Mouse (Mus musculus) heart, postnatal 0 days (tissue): ENCODE measurements at regions not wholly inside any gene's neighbourhood (a gene's known extent, or its start where the extent isn't known, plus 50 kb on each side); places are given as distances from the start of the nearest gene placed in this dataset.

Experiments used
- ATAC-seq: fragments of 200-750 bp; cut with Nextera tagmentation; 2 replicates; pipeline ENCODE4 v1.8.0; 2017; ENCODE audit warnings: low read depth, moderate number of reproducible peaks, moderate library complexity; ENCODE audit not compliant: insufficient read depth
- DNase-seq: peaks from one replicate; pipeline ENCODE4 v3.0.0-alpha.2; 2016; ENCODE audit warnings: low spot score
- H3K27ac ChIP-seq: fragments of 300-500 bp; sonication (generic); 2 replicates; pipeline ENCODE4 v1.5.1; 2014; ENCODE audit warnings: low read depth, mild to moderate bottlenecking
- H3K27me3 ChIP-seq: fragments of 300-500 bp; sonication (generic); 2 replicates; pipeline ENCODE4 v1.6.1; 2014; ENCODE audit warnings: low read length, mixed read lengths; ENCODE audit not compliant: control insufficient read depth, insufficient read depth
- H3K36me3 ChIP-seq: fragments of 300-500 bp; sonication (generic); replicated peaks from 2 replicates; pipeline ENCODE4 v1.6.1; 2014; ENCODE audit warnings: low read length, mixed read lengths; ENCODE audit not compliant: control insufficient read depth, insufficient read depth
- H3K4me1 ChIP-seq: fragments of 300-500 bp; sonication (generic); 2 replicates; pipeline ENCODE4 v1.6.1; 2014; ENCODE audit warnings: antibody characterized with exemption; ENCODE audit not compliant: control insufficient read depth, insufficient read depth
- H3K4me2 ChIP-seq: fragments of 300-500 bp; sonication (generic); 2 replicates; pipeline ENCODE4 v1.6.1; 2014; ENCODE audit warnings: low read depth, mild to moderate bottlenecking, low read length, moderate library complexity
- H3K4me3 ChIP-seq: fragments of 300-500 bp; sonication (generic); 2 replicates; pipeline ENCODE4 v1.5.1; 2014; ENCODE audit warnings: low read depth, low read length
- H3K9ac ChIP-seq: fragments of 300-500 bp; sonication (generic); replicated peaks from 2 replicates; pipeline ENCODE4 v1.6.1; 2014; ENCODE audit warnings: low read depth, low read length, mixed read lengths
- H3K9me3 ChIP-seq: fragments of 300-500 bp; sonication (generic); replicated peaks from 2 replicates; pipeline ENCODE4 v1.6.1; 2016; ENCODE audit warnings: low read length; ENCODE audit not compliant: control insufficient read depth
- CTCF ChIP-seq: IDR thresholded peaks from 2 replicates; pipeline ENCODE4 v1.5.1; 2016; ENCODE audit warnings: antibody characterized with exemption, control low read depth, low read depth
- EP300 ChIP-seq: IDR thresholded peaks from 2 replicates; pipeline ENCODE4 v1.6.1; 2016; ENCODE audit warnings: antibody characterized with exemption, low read depth
- WGBS: fragments of 180-500 bp; shearing (Covaris S2); extraction: QIAGEN DNeasy Blood & Tissue Kit; methylation state at CpG from one replicate; pipeline ENCODE4 v1.1.7; 2014; 5-methylcytosine and 5-hydroxymethylcytosine counted together

DNA sequence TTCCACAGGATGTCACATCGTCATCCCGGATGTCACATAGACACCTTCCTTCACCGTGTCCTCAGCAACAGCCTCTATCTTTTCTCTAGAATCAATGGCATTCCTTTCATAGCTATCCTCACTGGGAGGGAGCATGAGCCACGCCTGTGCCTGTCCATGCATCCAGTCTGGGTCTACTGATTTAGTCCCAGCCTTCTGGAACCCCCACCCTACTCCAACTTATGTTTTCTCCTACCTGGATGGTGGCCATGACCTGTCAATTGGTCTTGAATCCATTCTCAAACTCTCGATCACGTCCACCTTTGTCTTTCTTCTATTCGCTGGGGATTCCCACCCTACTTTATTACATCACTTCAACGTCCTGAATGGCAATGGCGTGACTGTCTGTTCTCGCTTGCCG is 428.3 kb downstream of the Zfp704 start:
- H3K27ac ChIP-seq, result no peak overlapping the region
- H3K9ac ChIP-seq, result no peak overlapping the region
- ATAC-seq, result no peak
- no peaks in the 10 kb centered on the region for H3K27me3 ChIP-seq
- no peaks in the 10 kb centered on the region for H3K36me3 ChIP-seq
- no peak overlapping the region for H3K4me2 ChIP-seq
- no peaks in the 10 kb centered on the region for H3K4me1 ChIP-seq
- H3K9me3 ChIP-seq, result no peaks in the 10 kb centered on the region
- no peak overlapping the region for H3K4me3 ChIP-seq
- DNase-seq, result no peak
- 73% methylated on average over 11 of the region's 11 CpGs for WGBS
- TF ChIP-seq EP300 (no peak), CTCF (no peak)

GRCm38 (mm10) chr3:9179641-9180040 is 430.2 kb downstream of the Zfp704 start:
- ATAC-seq, result no peak
- Histone ChIP-seq H3K4me2 (no peak overlapping the region), H3K9ac (no peak overlapping the region), H3K27ac (no peak overlapping the region), H3K4me3 (no peak overlapping the region), H3K27me3 (no peaks in the 10 kb centered on the region), H3K4me1 (no peaks in the 10 kb centered on the region), H3K36me3 (no peaks in the 10 kb centered on the region), H3K9me3 (no peaks in the 10 kb centered on the region)
- no peak for DNase-seq
- WGBS, result 77% methylated on average over 6 of the region's 6 CpGs
- TF ChIP-seq CTCF (no peak), EP300 (no peak)

GRCm38 (mm10) chr3:9174517-9174832 is 435.4 kb downstream of the Zfp704 start:
- 0 out of 2 replicates have a peak overlapping the region, but pooled peaks have one; percentile 31 for H3K4me3 ChIP-seq
- H3K9me3 ChIP-seq, result no peaks in the 10 kb centered on the region
- no peak for ATAC-seq
- 0 out of 2 replicates have a peak overlapping the region, but pooled peaks have one; percentile 38 for H3K27ac ChIP-seq
- peak overlapping the region; percentile 60 for H3K4me2 ChIP-seq
- no peak for DNase-seq
- H3K9ac ChIP-seq, result no peak overlapping the region
- WGBS, result 13% methylated on average over 2 of the region's 2 CpGs
- H3K27me3 ChIP-seq, result no peaks in the 10 kb centered on the region
- H3K4me1 ChIP-seq, result peaks cover 8% of the 10 kb centered on the region; the same call in 1 of the 2 replicates
- no peak for TF ChIP-seq CTCF
- TF ChIP-seq EP300, result no peak
- H3K36me3 ChIP-seq, result no peaks in the 10 kb centered on the region

DNA sequence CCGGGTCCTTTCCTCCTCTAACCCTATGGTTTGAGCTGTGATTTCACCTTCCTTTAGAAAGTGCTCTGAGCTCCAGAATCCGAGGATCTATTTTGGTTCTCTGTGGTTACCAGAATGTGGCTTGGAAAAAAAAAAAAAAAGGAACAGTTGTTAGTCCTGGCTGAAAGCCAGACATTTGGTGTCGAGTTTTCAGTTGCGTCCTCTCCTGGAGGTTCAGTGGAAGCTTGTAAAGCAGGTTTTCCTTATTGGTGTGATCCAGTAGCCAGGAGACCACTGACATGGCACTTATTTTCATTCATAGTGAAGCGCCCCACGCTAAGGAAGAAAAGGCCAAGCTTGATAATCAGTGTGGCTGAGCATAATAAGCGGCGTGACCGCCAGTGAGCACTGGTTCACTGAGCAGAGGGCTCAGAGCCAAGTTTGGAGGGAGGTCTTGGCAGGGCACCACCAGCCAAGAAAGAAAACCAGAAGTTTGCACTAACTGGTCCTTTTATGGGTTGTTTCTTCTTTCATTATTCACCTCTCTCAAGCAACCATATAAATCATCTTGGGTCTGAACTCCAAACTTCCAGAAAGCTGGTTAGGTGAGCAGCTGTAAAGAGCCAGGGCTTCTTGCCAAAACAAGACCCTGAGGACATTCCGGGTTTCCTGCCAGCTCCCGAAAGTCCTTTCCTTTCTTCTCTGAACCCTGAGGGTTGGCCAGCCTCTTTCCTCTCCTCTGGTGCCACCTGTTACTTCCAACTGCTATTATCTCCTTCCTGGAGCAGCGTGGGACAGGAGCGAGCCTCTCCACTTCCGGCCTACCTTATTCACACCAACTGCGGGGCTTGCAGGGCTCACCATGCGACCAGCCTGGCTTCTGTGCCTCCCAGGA is 436.0 kb downstream of the Zfp704 start:
- TF ChIP-seq EP300, result no peak
- TF ChIP-seq CTCF, result no peak
- peak overlapping the region; percentile 38; the same call in 1 of the 2 replicates for H3K27ac ChIP-seq

DNA sequence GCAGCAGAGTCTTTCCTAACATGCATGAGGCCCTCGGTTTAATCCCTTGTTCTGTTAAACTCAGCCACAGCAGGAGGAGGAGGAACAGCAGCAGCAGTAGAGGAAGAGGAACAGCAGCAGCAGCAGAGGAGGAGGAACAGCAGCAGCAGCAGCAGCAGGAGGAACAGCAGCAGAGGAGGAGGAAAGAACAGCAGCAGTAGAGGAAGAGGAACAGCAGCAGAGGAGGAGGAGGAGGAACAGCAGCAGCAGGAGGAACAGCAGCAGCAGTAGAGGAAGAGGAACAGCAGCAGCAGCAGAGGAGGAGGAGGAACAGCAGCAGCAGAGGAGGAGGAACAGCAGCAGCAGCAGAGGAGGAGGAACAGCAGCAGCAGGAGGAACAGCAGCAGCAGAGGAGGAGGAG is 437.9 kb downstream of the Zfp704 start:
- DNase-seq (no peak), ATAC-seq (no peak)
- no peak overlapping the region for H3K4me2 ChIP-seq
- no peaks in the 10 kb centered on the region for H3K9me3 ChIP-seq
- H3K27me3 ChIP-seq, result no peaks in the 10 kb centered on the region
- no peak overlapping the region for H3K9ac ChIP-seq
- TF ChIP-seq CTCF, result no peak
- no peak for TF ChIP-seq EP300
- WGBS, result 8% methylated on average over 1 of the region's 1 CpGs
- H3K4me3 ChIP-seq, result no peak overlapping the region
- no peak overlapping the region for H3K27ac ChIP-seq
- no peaks in the 10 kb centered on the region for H3K36me3 ChIP-seq
- H3K4me1 ChIP-seq, result peaks cover 8% of the 10 kb centered on the region; the same call in 1 of the 2 replicates

More for the DNA sequence above, 436.0 kb downstream of the Zfp704 start:
- no peak overlapping the region for H3K9ac ChIP-seq
- H3K27me3 ChIP-seq, result no peaks in the 10 kb centered on the region
- H3K4me3 ChIP-seq, result peak overlapping the region; percentile 31
- WGBS, result 10% methylated on average over 16 of the region's 16 CpGs
- H3K9me3 ChIP-seq, result no peaks in the 10 kb centered on the region
- DNase-seq (peak; percentile 51), ATAC-seq (peak; percentile 17; the same call in 1 of the 2 replicates)
- H3K4me1 ChIP-seq, result peaks cover 8% of the 10 kb centered on the region; the same call in 1 of the 2 replicates
- peak overlapping the region; percentile 60 for H3K4me2 ChIP-seq
- H3K36me3 ChIP-seq, result no peaks in the 10 kb centered on the region
